Mouse (Mus musculus): ENCODE measurements at regions not wholly inside any gene's neighbourhood (a gene's known extent, or its start where the extent isn't known, plus 50 kb on each side); places are given as distances from the start of the nearest gene placed in this dataset.
A peak's percentile ranks its signal among the peaks of the same experiment; 100 is the strongest.

GRCm38 (mm10) chr1:142688828-142689227, 951.6 kb upstream of the B3galt2 start:
- Histone ChIP-seq H3K36me3 (ENCODE audit: control insufficient read depth, insufficient read depth) (no peaks in the 10 kb centered on the region), H3K9me3 (ENCODE audit: control insufficient read depth) (no peaks in the 10 kb centered on the region), H3K4me3 (ENCODE audit: low read depth, low read length) (no peak overlapping the region), H3K27me3 (replicated peaks; ENCODE audit: control insufficient read depth, insufficient read depth, low read length) (no peaks in the 10 kb centered on the region), H3K27ac (ENCODE audit: low read depth, low read length) (no peak overlapping the region), H3K4me1 (replicated peaks; ENCODE audit: control insufficient read depth, insufficient read depth, low read length) (no peaks in the 10 kb centered on the region), H3K9ac (ENCODE audit: low read depth, low read length) (no peak overlapping the region), H3K4me2 (replicated peaks; ENCODE audit: low read depth) (no peak overlapping the region)
- no peak for ATAC-seq
- no peak for TF ChIP-seq CTCF (IDR thresholded peaks at IDR 0.05; ENCODE audit: low read depth)

- ATAC-seq, result no peak
- no peak for TF ChIP-seq CTCF (IDR thresholded peaks at IDR 0.05; ENCODE audit: low read depth)
- H3K27ac ChIP-seq (ENCODE audit: low read depth, low read length), result no peak overlapping the region
- no peaks in the 10 kb centered on the region for H3K36me3 ChIP-seq (ENCODE audit: control insufficient read depth, insufficient read depth)
- no peaks in the 10 kb centered on the region for H3K9me3 ChIP-seq (ENCODE audit: control insufficient read depth)
- H3K4me1 ChIP-seq (replicated peaks; ENCODE audit: control insufficient read depth, insufficient read depth, low read length), result no peaks in the 10 kb centered on the region
- no peak overlapping the region for H3K9ac ChIP-seq (ENCODE audit: low read depth, low read length)
- H3K4me3 ChIP-seq (ENCODE audit: low read depth, low read length), result no peak overlapping the region
- 63% methylated on average over 1 of the region's 1 CpGs for WGBS
- H3K27me3 ChIP-seq (replicated peaks; ENCODE audit: control insufficient read depth, insufficient read depth, low read length), result no peaks in the 10 kb centered on the region
- H3K4me2 ChIP-seq (replicated peaks; ENCODE audit: low read depth), result no peak overlapping the region
These were observed 945.3 kb upstream of the B3galt2 start for GRCm38 (mm10) chr1:142695179-142695578.

GRCm38 (mm10) chr1:142708263-142708662, 932.2 kb upstream of the B3galt2 start:
- H3K36me3 ChIP-seq (ENCODE audit: control insufficient read depth, insufficient read depth), result no peaks in the 10 kb centered on the region
- no peak for ATAC-seq
- H3K4me3 ChIP-seq (ENCODE audit: low read depth, low read length), result no peak overlapping the region
- no peak overlapping the region for H3K4me2 ChIP-seq (replicated peaks; ENCODE audit: low read depth)
- no peaks in the 10 kb centered on the region for H3K27me3 ChIP-seq (replicated peaks; ENCODE audit: control insufficient read depth, insufficient read depth, low read length)
- no peaks in the 10 kb centered on the region for H3K9me3 ChIP-seq (ENCODE audit: control insufficient read depth)
- no peak overlapping the region for H3K27ac ChIP-seq (ENCODE audit: low read depth, low read length)
- no peaks in the 10 kb centered on the region for H3K4me1 ChIP-seq (replicated peaks; ENCODE audit: control insufficient read depth, insufficient read depth, low read length)
- 86% methylated on average over 2 of the region's 2 CpGs for WGBS
- H3K9ac ChIP-seq (ENCODE audit: low read depth, low read length), result no peak overlapping the region
- no peak for TF ChIP-seq CTCF (IDR thresholded peaks at IDR 0.05; ENCODE audit: low read depth)

- Histone ChIP-seq H3K36me3 (ENCODE audit: control insufficient read depth, insufficient read depth) (no peaks in the 10 kb centered on the region), H3K9me3 (ENCODE audit: control insufficient read depth) (no peaks in the 10 kb centered on the region), H3K4me3 (ENCODE audit: low read depth, low read length) (no peak overlapping the region), H3K27ac (ENCODE audit: low read depth, low read length) (no peak overlapping the region), H3K4me2 (replicated peaks; ENCODE audit: low read depth) (no peak overlapping the region), H3K4me1 (replicated peaks; ENCODE audit: control insufficient read depth, insufficient read depth, low read length) (no peaks in the 10 kb centered on the region), H3K9ac (ENCODE audit: low read depth, low read length) (no peak overlapping the region), H3K27me3 (replicated peaks; ENCODE audit: control insufficient read depth, insufficient read depth, low read length) (no peaks in the 10 kb centered on the region)
- ATAC-seq, result no peak
- TF ChIP-seq CTCF (IDR thresholded peaks at IDR 0.05; ENCODE audit: low read depth), result no peak
These were observed 910.2 kb upstream of the B3galt2 start for GRCm38 (mm10) chr1:142730259-142730658.

GRCm38 (mm10) chr1:142734108-142734507, 906.4 kb upstream of the B3galt2 start:
- ATAC-seq, result no peak
- Histone ChIP-seq H3K4me1 (replicated peaks; ENCODE audit: control insufficient read depth, insufficient read depth, low read length) (no peaks in the 10 kb centered on the region), H3K9me3 (ENCODE audit: control insufficient read depth) (no peaks in the 10 kb centered on the region)

GRCm38 (mm10) chr1:142738376-142738775, 902.1 kb upstream of the B3galt2 start:
- no peak for TF ChIP-seq CTCF (IDR thresholded peaks at IDR 0.05; ENCODE audit: low read depth)
- Histone ChIP-seq H3K27me3 (replicated peaks; ENCODE audit: control insufficient read depth, insufficient read depth, low read length) (no peaks in the 10 kb centered on the region), H3K27ac (ENCODE audit: low read depth, low read length) (no peak overlapping the region), H3K4me1 (replicated peaks; ENCODE audit: control insufficient read depth, insufficient read depth, low read length) (no peaks in the 10 kb centered on the region), H3K36me3 (ENCODE audit: control insufficient read depth, insufficient read depth) (no peaks in the 10 kb centered on the region), H3K4me2 (replicated peaks; ENCODE audit: low read depth) (no peak overlapping the region), H3K4me3 (ENCODE audit: low read depth, low read length) (no peak overlapping the region), H3K9ac (ENCODE audit: low read depth, low read length) (no peak overlapping the region), H3K9me3 (ENCODE audit: control insufficient read depth) (no peaks in the 10 kb centered on the region)
- no peak for ATAC-seq
- WGBS, result 55% methylated on average over 2 of the region's 2 CpGs

More at GRCm38 (mm10) chr1:142734108-142734507, 906.4 kb upstream of the B3galt2 start:
- H3K4me3 ChIP-seq (ENCODE audit: low read depth, low read length), result no peak overlapping the region
- H3K36me3 ChIP-seq (ENCODE audit: control insufficient read depth, insufficient read depth), result no peaks in the 10 kb centered on the region
- no peaks in the 10 kb centered on the region for H3K27me3 ChIP-seq (replicated peaks; ENCODE audit: control insufficient read depth, insufficient read depth, low read length)
- H3K9ac ChIP-seq (ENCODE audit: low read depth, low read length), result no peak overlapping the region
- no peak overlapping the region for H3K4me2 ChIP-seq (replicated peaks; ENCODE audit: low read depth)
- no peak for TF ChIP-seq CTCF (IDR thresholded peaks at IDR 0.05; ENCODE audit: low read depth)
- no peak overlapping the region for H3K27ac ChIP-seq (ENCODE audit: low read depth, low read length)

- Histone ChIP-seq H3K27ac (ENCODE audit: low read depth, low read length) (no peak overlapping the region), H3K9ac (ENCODE audit: low read depth, low read length) (no peak overlapping the region), H3K27me3 (replicated peaks; ENCODE audit: control insufficient read depth, insufficient read depth, low read length) (no peaks in the 10 kb centered on the region), H3K36me3 (ENCODE audit: control insufficient read depth, insufficient read depth) (no peaks in the 10 kb centered on the region), H3K4me1 (replicated peaks; ENCODE audit: control insufficient read depth, insufficient read depth, low read length) (no peaks in the 10 kb centered on the region), H3K9me3 (ENCODE audit: control insufficient read depth) (no peaks in the 10 kb centered on the region), H3K4me2 (replicated peaks; ENCODE audit: low read depth) (no peak overlapping the region), H3K4me3 (ENCODE audit: low read depth, low read length) (no peak overlapping the region)
- peak; percentile 73 for TF ChIP-seq CTCF (IDR thresholded peaks at IDR 0.05; ENCODE audit: low read depth)
- WGBS, result 15% methylated on average over 2 of the region's 2 CpGs
- no peak; the same call in 1 of the 2 replicates for ATAC-seq
These were observed 898.2 kb upstream of the B3galt2 start for GRCm38 (mm10) chr1:142742307-142742706.

Measured in intestine, postnatal 0 days (tissue).